Mouse (Mus musculus) lung, embryonic 15.5 days (tissue): Measurements from ENCODE around the gene Eif4e1b. TPM values are rescaled to one million over a fixed set of nuclear protein-coding genes. Genes with fewer than 3 reads are reported as not detected.

Experiments
- ATAC-seq: fragments of 200-750 bp; cut with Nextera tagmentation; 2 replicates; pipeline ENCODE4 v1.8.0; 2017; ENCODE audit warnings: moderate number of reproducible peaks, borderline replicate concordance; ENCODE audit not compliant: low FRiP score, low TSS enrichment; ENCODE audit errors: extremely low read depth
- H3K27ac ChIP-seq: fragments of 300-500 bp; sonication (generic); 2 replicates; pipeline ENCODE4 v1.5.1; 2015; ENCODE audit warnings: moderate library complexity, mild to moderate bottlenecking, inconsistent platforms
- H3K27me3 ChIP-seq: fragments of 300-500 bp; sonication (generic); 2 replicates; pipeline ENCODE4 v1.6.1; 2015; ENCODE audit warnings: inconsistent platforms
- H3K36me3 ChIP-seq: fragments of 300-500 bp; sonication (generic); 2 replicates; pipeline ENCODE4 v1.6.1; 2015; ENCODE audit warnings: inconsistent platforms
- H3K4me1 ChIP-seq: fragments of 300-500 bp; sonication (generic); 2 replicates; pipeline ENCODE4 v1.6.1; 2015; ENCODE audit warnings: inconsistent platforms
- H3K4me2 ChIP-seq: fragments of 300-500 bp; sonication (generic); 2 replicates; pipeline ENCODE4 v1.6.1; 2015; ENCODE audit warnings: inconsistent platforms, mild to moderate bottlenecking, moderate library complexity
- H3K4me3 ChIP-seq: fragments of 300-500 bp; sonication (generic); 2 replicates; pipeline ENCODE4 v1.5.1; 2015; ENCODE audit warnings: mild to moderate bottlenecking, inconsistent platforms
- H3K9ac ChIP-seq: fragments of 300-500 bp; sonication (generic); 2 replicates; pipeline ENCODE4 v1.6.1; 2015; ENCODE audit warnings: inconsistent platforms
- H3K9me3 ChIP-seq: fragments of 300-500 bp; sonication (generic); 2 replicates; pipeline ENCODE4 v1.6.1; 2016; ENCODE audit warnings: inconsistent platforms
- WGBS: fragments of 180-500 bp; shearing (Covaris S2); methylation state at CpG from one replicate; pipeline ENCODE4 v1.1.7; 2015; 5-methylcytosine and 5-hydroxymethylcytosine counted together
- polyA plus RNA-seq: library from polyadenylated mRNA; unstranded; fragments of >200 nt; fragmentation: Nextera tagmentation; extraction: Ambion mirVana; gene quantifications from 2 replicates; pipeline ENCODE4 v1.2.1, GENCODE M21; 2015

Eif4e1b gene
- polyA plus RNA-seq, 1 experiment from 2014 or later: not detected

DNA sequence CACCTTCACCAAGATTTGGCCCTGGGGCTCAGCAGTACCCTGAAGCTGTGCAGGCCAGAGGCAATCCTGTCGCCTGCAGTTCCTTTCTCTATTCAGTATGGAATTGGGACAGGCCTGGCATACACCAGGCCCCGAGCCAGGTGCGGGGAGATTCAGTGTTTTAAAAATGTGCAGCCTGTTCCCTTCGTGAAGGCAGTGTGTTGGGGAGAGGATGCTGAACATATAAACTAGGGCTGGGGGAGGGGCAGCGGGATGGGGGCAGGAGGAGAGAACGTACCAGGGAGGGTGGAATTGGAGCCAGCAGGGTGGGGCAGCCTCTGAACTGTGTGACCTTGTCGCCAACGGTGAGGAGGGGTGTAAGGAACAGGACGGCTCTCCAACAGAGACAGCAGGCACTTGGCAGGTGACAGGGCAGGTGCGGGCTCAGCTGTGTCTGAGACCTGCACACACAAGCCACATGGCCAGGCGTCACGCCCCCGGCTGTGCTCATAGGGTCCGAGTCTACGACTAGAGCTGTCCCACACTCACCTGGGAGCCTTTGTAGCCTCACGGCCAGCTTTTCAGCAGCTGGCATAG is 10.3 kb downstream of the Eif4e1b start:
- H3K9me3 ChIP-seq: no peaks in the 10 kb centered on the region
- no peak for ATAC-seq
- peaks cover 8% of the 10 kb centered on the region for H3K4me1 ChIP-seq
- H3K27ac ChIP-seq: no peak overlapping the region
- no peaks in the 10 kb centered on the region for H3K36me3 ChIP-seq
- peaks cover 11% of the 10 kb centered on the region; the same call in 1 of the 2 replicates for H3K27me3 ChIP-seq
- H3K4me2 ChIP-seq: no peak overlapping the region
- H3K9ac ChIP-seq: no peak overlapping the region
- H3K4me3 ChIP-seq: no peak overlapping the region
- 61% methylated on average over 16 of the region's 16 CpGs for WGBS

DNA sequence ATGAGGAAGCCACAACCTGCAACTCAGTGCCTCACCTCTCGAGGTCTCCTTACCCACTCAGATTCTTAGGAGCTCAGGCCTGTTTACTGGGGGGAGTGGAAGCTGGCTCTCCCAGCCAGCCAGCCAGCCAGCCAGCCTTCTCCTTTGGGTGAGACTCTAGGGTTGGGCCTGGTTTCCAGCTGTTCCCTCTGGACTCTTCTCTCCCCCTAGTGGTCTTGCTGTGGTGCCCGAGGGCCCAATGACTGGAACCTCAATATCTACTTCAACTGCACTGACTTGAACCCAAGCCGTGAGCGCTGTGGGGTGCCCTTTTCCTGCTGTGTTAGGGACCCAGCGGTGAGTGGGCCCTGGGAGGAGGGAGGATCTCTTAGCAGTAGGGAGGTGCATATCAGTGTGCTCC is 11.0 kb downstream of the Eif4e1b start:
- Histone ChIP-seq H3K4me3 (no peak overlapping the region), H3K36me3 (no peaks in the 10 kb centered on the region), H3K27ac (no peak overlapping the region), H3K4me2 (no peak overlapping the region), H3K4me1 (peaks cover 5% of the 10 kb centered on the region), H3K9ac (no peak overlapping the region), H3K27me3 (peaks cover 11% of the 10 kb centered on the region; the same call in 1 of the 2 replicates), H3K9me3 (no peaks in the 10 kb centered on the region)
- WGBS: 34% methylated on average over 5 of the region's 5 CpGs
- ATAC-seq: no peak

DNA sequence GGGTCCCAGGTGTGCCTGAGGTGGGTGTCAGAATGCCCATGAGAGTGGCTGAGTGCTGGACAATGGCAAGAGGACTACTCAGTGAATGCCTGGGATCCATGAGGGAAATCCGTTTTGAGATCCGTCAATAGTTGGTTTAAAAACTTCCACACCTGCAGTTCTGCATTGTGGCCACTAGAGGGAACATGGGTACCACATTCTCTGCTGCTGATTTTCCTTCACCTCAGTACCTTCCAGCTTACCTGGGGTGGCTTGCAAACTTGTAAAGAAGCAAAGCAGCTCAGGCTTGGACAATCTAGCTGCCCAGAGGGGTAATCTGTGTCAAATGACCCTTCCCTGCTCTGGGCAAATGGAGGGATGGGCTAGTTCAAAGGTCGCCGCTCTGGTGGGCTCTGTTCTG is 13.6 kb downstream of the Eif4e1b start:
- no peaks in the 10 kb centered on the region for H3K9me3 ChIP-seq
- H3K4me2 ChIP-seq: no peak overlapping the region
- H3K27me3 ChIP-seq: no peaks in the 10 kb centered on the region
- WGBS: 35% methylated on average over 4 of the region's 4 CpGs
- H3K36me3 ChIP-seq: no peaks in the 10 kb centered on the region
- ATAC-seq: no peak
- H3K27ac ChIP-seq: no peak overlapping the region
- H3K9ac ChIP-seq: no peak overlapping the region
- no peaks in the 10 kb centered on the region for H3K4me1 ChIP-seq
- H3K4me3 ChIP-seq: no peak overlapping the region

DNA sequence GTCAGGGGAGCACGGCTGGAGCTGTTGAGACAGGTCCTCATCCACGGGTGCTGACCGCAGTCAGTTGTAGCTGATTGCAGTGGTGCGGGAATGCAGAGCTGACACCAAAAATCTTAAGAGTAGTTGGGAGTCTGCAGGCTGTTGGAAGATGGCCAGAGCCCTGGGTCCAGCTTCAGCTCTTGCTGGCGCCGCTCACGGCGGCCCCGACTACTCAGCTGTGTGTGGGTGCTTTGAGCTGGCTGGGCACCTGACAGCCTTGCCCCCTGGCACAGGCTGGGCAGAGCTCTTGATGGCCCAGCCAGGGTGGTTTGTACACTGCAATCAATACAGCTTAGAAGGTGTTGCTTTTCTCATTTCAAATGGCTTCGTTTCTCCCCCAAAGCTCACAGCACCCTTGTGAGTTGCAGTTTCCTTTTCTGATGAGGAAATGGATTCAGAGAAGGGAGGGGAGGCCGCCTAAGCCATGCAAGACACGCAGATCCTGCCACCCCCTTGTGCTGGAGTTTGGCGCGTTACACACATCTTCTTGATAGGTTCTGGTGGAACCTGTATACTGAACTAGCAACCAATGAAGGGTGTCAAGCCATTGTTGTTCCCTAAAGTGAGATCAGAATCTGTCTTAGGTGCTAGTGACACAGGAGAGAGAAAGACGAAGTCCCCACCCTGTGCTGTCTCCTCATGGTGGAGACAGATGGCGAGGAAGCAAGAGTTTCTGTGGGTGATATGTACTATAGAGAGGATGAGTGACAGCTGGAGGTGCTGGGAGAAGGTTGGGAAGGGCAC is 14.3 kb downstream of the Eif4e1b start:
- ATAC-seq: no peak
- H3K4me3 ChIP-seq: no peak overlapping the region
- no peaks in the 10 kb centered on the region for H3K27me3 ChIP-seq
- no peaks in the 10 kb centered on the region for H3K36me3 ChIP-seq
- H3K9me3 ChIP-seq: no peaks in the 10 kb centered on the region
- no peaks in the 10 kb centered on the region for H3K4me1 ChIP-seq
- no peak overlapping the region for H3K9ac ChIP-seq
- WGBS: 70% methylated on average over 16 of the region's 16 CpGs
- no peak overlapping the region for H3K4me2 ChIP-seq
- H3K27ac ChIP-seq: no peak overlapping the region

DNA sequence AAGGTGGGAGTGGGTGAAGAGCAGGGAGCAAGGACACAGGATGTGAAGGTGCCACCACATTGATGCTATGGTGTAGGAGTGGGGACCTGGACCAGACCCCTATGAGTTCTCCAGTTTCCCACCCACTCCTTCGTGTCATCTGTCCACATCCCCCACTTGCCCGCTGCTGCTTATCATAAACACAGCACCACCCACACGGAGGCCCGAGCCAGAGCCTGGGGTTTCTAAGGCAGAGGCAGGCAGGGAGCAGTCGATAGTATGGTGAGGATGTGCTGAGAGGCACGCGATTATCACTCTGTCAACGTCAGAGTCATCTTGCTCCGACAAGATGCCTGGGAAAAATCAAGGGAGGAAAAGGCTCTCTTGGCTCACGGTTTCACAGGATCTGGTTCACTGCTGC is 14.9 kb downstream of the Eif4e1b start:
- Histone ChIP-seq H3K36me3 (no peaks in the 10 kb centered on the region), H3K9me3 (no peaks in the 10 kb centered on the region), H3K27me3 (no peaks in the 10 kb centered on the region), H3K4me2 (no peak overlapping the region), H3K27ac (no peak overlapping the region), H3K4me1 (no peaks in the 10 kb centered on the region), H3K9ac (no peak overlapping the region), H3K4me3 (no peak overlapping the region)
- 50% methylated on average over 10 of the region's 10 CpGs for WGBS
- ATAC-seq: no peak

DNA sequence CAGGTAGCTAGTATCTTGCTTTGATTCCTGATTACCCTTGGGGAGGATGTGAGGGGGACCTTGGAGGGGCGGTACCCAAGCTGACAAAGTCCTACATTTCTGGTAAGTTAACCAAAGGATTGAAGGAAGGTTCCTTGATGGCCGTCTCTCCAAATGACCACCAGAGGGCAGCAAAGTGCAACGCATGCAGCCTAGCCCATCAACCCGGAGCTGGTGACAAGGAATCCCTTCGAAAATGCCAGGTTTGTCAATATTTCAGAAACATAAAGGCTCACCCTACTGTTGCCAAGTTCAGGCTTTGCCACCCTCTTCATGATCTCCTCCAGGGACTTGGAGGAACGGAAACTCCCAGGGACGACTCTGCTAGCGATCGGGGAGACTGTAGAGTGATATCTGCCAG is 15.9 kb downstream of the Eif4e1b start:
- no peaks in the 10 kb centered on the region for H3K36me3 ChIP-seq
- no peak overlapping the region for H3K9ac ChIP-seq
- H3K4me1 ChIP-seq: no peaks in the 10 kb centered on the region
- H3K9me3 ChIP-seq: no peaks in the 10 kb centered on the region
- no peak overlapping the region for H3K4me3 ChIP-seq
- H3K27me3 ChIP-seq: peaks cover 3% of the 10 kb centered on the region; the same call in 1 of the 2 replicates
- peak overlapping the region; percentile 42 for H3K4me2 ChIP-seq
- no peak for ATAC-seq
- no peak overlapping the region for H3K27ac ChIP-seq
- 16% methylated on average over 9 of the region's 9 CpGs for WGBS

DNA sequence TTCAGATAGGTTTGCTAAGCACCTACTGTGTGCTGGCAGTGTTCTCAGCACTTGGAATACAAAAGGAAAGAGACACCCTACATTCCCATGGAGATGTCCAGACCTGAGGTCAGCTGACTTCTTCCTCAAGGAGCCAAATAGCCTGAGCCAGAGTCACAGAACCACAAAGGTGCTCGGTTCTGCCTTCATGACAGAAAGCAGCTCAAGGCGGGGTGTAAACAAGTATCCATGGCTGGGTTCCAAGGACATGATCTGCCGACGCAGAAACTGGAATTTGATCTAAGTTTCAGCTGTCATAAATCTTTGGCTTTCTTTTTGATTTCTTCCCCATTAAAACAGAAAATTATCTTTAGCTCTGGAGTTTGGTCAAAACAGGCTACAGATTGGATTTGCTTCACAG is 16.4 kb downstream of the Eif4e1b start:
- no peak overlapping the region for H3K4me3 ChIP-seq
- H3K27me3 ChIP-seq: peaks cover 3% of the 10 kb centered on the region; the same call in 1 of the 2 replicates
- no peak overlapping the region for H3K4me2 ChIP-seq
- no peaks in the 10 kb centered on the region for H3K4me1 ChIP-seq
- no peaks in the 10 kb centered on the region for H3K9me3 ChIP-seq
- no peak overlapping the region for H3K27ac ChIP-seq
- no peak overlapping the region for H3K9ac ChIP-seq
- H3K36me3 ChIP-seq: no peaks in the 10 kb centered on the region
- ATAC-seq: no peak
- 44% methylated on average over 4 of the region's 4 CpGs for WGBS

DNA sequence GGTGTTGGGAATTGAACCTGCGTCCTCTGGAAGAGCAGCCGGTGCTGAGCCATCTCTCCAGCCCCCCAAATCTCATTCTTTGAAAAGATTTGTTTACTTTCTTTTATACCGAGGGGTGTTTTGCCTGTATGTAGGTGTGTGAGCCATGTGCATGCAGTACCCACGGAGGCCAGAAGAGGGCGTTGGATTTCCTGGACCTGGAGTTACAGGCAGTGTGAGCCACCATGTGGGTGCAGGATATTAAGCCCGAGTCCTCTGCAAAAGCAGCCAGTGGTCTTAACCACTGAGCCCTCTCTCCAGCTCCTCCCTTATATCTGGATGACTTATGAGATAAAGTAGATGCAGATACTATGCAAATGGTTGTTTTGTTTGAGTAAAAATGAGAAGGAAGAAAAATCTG is 19.2 kb downstream of the Eif4e1b start:
- Histone ChIP-seq H3K36me3 (no peaks in the 10 kb centered on the region), H3K27me3 (peaks cover 3% of the 10 kb centered on the region; the same call in 1 of the 2 replicates)
- 75% methylated on average over 6 of the region's 6 CpGs for WGBS

DNA sequence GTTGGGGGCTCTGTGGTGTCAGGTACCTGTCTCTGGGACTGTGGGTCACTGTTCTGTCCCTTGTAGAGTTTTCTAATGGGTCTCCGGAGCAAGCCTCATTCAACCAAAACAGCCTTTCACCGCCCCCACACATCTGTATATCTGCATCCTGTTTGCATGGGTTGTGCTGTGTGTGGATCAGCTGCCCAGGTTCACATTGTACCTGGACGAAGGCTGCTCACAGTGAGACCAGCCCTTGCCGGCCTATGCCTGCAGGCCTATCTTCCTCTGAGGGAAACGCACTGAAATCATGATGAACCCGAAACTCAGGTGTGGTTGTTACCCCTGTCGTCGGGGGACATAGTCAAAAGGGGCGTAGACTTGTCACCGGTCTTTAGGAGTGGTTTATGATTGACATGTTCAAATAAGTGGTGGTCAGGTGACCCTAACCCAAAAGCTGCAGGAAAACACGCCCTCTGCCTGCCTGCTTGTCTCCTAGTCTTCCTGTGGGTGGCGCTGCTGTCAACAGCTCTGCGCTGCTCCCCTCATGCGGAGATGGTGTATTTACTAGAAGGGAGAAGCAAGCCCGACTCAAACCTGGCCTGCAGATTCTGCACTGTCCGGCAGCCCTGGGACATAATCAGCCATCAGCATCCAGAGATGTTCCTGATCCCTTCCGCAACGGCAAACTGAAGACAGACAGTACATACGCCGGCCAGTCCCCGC is 21.5 kb downstream of the Eif4e1b start:
- peaks cover 3% of the 10 kb centered on the region; the same call in 1 of the 2 replicates for H3K27me3 ChIP-seq
- H3K36me3 ChIP-seq: no peaks in the 10 kb centered on the region
- ATAC-seq: no peak
- WGBS: 42% methylated on average over 21 of the region's 21 CpGs
- H3K9me3 ChIP-seq: no peaks in the 10 kb centered on the region
- H3K4me1 ChIP-seq: no peaks in the 10 kb centered on the region
- no peak overlapping the region for H3K4me3 ChIP-seq
- no peak overlapping the region for H3K4me2 ChIP-seq
- no peak overlapping the region for H3K27ac ChIP-seq
- no peak overlapping the region for H3K9ac ChIP-seq

More for the DNA sequence above, 19.2 kb downstream of the Eif4e1b start:
- no peak overlapping the region for H3K4me2 ChIP-seq
- no peaks in the 10 kb centered on the region for H3K4me1 ChIP-seq
- no peak overlapping the region for H3K9ac ChIP-seq
- no peak overlapping the region for H3K27ac ChIP-seq
- ATAC-seq: no peak
- H3K4me3 ChIP-seq: no peak overlapping the region
- H3K9me3 ChIP-seq: no peaks in the 10 kb centered on the region

DNA sequence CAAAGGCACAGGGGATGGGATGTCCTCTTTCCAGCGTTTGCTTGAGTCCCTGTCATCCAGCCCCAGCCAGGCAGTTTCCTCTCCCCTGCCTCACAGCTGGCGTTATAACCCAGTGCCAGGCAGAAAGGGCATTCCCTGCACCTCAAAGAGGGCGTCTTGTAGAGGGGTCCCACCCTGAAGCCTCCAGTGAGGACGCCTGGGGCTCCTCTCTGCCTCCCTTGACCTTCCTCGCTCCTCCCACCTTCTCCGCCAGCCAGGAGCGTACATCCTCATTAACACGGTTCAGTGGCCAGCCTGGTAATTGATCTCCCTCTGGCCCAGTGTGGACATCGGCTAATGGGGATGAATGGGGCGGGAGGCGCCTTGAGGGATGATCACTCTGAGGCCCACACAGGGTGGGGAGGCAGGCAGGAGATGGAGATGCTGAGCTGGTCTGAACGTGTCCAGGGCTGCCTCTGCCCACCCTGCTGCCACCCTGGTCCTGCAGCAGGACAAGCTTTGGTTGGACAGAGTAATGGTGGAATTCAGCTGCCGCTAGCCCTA is 22.7 kb downstream of the Eif4e1b start:
- H3K4me2 ChIP-seq: no peak overlapping the region
- no peak overlapping the region for H3K27ac ChIP-seq
- no peaks in the 10 kb centered on the region for H3K36me3 ChIP-seq
- H3K9me3 ChIP-seq: no peaks in the 10 kb centered on the region
- no peak for ATAC-seq
- no peaks in the 10 kb centered on the region for H3K4me1 ChIP-seq
- 44% methylated on average over 13 of the region's 13 CpGs for WGBS
- H3K27me3 ChIP-seq: peaks cover 3% of the 10 kb centered on the region; the same call in 1 of the 2 replicates
- H3K4me3 ChIP-seq: no peak overlapping the region
- no peak overlapping the region for H3K9ac ChIP-seq

DNA sequence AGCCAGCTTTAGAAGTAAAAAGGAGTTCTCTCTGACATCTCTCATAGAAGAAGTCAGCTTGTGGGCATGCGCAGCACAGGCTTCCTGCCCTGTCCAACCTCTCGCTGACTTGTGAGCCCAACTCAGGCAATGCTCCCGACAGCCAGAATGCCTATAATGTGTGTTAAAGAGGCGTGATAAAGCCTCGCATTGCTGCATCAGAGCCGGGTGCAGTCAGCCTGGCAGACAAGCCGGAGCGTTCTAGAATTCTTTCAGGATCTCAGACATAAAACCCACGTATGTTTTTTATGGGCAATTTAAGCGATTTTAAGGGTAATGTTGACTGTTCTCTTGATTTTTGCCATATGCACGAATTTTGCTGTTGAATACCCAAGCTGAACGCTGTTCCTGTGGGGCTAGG is 24.3 kb downstream of the Eif4e1b start:
- Histone ChIP-seq H3K4me2 (no peak overlapping the region), H3K27me3 (peaks cover 3% of the 10 kb centered on the region; the same call in 1 of the 2 replicates), H3K4me1 (no peaks in the 10 kb centered on the region), H3K9ac (no peak overlapping the region), H3K9me3 (no peaks in the 10 kb centered on the region), H3K36me3 (no peaks in the 10 kb centered on the region), H3K4me3 (no peak overlapping the region), H3K27ac (no peak overlapping the region)
- WGBS: 74% methylated on average over 12 of the region's 12 CpGs
- no peak for ATAC-seq

DNA sequence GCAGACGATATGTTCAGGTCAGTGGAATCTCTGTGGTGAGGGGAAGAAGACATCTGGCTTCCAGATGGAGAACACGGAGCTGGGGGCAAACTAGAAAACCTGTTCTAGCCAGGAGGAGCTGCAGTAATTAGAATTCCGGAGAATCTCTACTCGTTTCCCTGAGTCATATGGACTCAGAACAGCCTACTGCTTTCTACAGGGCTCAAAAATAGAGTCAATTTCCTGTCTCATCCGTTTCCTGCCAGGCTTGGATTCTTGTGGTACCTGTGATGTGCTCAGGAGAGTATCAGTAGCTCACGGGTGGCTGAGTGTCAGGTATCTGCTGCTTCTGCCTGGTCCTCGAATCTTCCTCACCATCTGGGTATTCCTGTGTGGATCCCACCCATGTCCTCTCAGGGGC is 27.7 kb downstream of the Eif4e1b start:
- Histone ChIP-seq H3K36me3 (no peaks in the 10 kb centered on the region), H3K4me1 (no peaks in the 10 kb centered on the region), H3K4me3 (no peak overlapping the region), H3K27me3 (no peaks in the 10 kb centered on the region), H3K9ac (no peak overlapping the region), H3K27ac (no peak overlapping the region), H3K4me2 (no peak overlapping the region), H3K9me3 (no peaks in the 10 kb centered on the region)
- 54% methylated on average over 7 of the region's 7 CpGs for WGBS
- ATAC-seq: no peak
